Mouse (Mus musculus) frontal cortex, postnatal 14 days (tissue): ENCODE results near the gene Theg.

ENCODE experiments used
- DNase-seq, 2 experiments: peaks; one replicate each; pipeline ENCODE4 v3.0.0; 2022; ENCODE audit warnings: low spot score in 2 of 2

Theg gene

GRCm38 (mm10) chr10:79587061-79587751, at the start of gene Theg:
TSS of gene Theg (minus strand) at chr10:79587331.
- no peak for DNase-seq

- no peak for DNase-seq
Observed at GRCm38 (mm10) chr10:79636287-79636686, 49.2 kb upstream of the Theg start.

DNA sequence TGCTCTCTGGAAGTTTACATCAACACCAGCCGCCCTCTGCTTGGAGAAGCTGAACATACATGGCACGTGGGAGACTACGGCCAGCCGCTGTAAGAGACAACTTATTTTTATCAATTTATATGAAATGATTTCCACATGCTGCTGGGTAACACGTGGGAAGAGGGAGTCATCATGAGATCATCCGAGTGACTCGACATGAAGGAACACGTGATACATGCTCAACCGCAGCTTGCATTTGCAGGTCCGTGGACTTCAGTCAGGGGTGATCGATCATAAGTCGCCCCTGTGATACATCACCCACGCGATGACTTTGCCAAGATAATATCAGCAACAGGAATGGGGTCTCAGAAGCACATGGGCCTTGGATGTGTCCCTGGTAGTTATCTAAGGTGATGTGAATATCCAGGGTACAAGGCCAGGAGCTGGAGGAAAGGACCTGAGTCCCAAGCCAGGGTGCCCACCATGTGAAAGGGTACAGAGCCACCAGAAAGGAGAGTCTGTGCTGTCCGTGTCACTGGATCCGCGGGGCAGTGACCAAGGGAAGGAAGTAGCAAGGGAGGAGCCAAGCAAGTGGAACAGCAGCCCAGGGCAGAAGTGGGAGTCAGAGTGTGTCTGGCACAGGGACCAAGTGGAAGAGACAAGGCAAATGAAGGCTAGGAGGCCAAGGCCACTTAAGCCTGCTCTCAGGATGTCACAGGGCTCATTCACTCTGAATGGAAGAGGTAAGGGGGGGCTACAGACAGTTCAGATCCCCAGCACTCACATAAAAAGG, 46.1 kb upstream of the Theg start:
- DNase-seq: no peak

- DNase-seq: peak in 1 of 2 experiments; percentile 70
Observed at GRCm38 (mm10) chr10:79631432-79631831, 44.3 kb upstream of the Theg start.

GRCm38 (mm10) chr10:79628377-79628776, 41.2 kb upstream of the Theg start:
- no peak for DNase-seq

DNA sequence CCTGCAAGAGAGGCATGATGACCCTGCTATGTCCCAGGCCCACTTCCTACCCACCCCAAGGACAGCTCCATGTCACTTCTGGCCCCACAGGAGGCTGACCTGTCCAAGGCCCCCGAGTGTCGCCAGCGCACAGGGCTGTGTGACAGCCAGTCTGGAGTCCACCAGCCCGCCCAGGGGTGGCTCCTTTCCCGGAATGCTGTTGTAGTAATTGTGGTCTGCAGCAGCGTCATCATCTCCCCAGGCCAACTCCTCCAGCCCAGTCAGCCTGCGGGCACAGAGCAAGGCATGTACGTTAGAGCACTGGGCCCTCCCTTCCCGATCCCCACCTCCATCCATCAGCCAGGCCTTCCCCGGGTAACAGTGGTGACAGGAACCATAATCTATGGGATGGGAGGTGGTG, 39.0 kb upstream of the Theg start:
- DNase-seq: no peak

DNA sequence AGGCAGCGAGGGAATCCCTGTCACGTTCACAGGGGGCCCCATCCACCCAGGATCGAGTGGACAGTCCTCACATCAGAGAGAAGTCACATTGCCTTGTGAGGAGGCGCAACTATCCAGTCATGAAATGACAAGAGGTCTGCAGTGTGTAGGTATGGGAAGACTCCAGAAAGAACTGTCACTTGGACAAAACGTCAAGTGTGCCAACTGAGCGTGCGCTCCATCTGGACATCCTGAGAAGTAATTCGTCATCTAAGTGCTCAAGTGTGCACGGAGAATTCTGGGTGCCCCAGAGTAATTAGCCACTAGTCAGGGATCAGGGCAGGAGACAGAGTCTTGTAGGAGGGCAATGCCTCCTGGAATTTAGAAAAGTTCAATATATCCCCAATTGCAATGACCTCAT, 38.3 kb upstream of the Theg start:
- DNase-seq: no peak

- DNase-seq: no peak
Observed at GRCm38 (mm10) chr10:79623950-79624349, 36.8 kb upstream of the Theg start.

- DNase-seq: no peak
Observed at GRCm38 (mm10) chr10:79616376-79616775, 29.2 kb upstream of the Theg start.

GRCm38 (mm10) chr10:79615860-79616259, 28.7 kb upstream of the Theg start:
- DNase-seq: no peak

GRCm38 (mm10) chr10:79614305-79614643, 27.1 kb upstream of the Theg start:
- no peak for DNase-seq

DNA sequence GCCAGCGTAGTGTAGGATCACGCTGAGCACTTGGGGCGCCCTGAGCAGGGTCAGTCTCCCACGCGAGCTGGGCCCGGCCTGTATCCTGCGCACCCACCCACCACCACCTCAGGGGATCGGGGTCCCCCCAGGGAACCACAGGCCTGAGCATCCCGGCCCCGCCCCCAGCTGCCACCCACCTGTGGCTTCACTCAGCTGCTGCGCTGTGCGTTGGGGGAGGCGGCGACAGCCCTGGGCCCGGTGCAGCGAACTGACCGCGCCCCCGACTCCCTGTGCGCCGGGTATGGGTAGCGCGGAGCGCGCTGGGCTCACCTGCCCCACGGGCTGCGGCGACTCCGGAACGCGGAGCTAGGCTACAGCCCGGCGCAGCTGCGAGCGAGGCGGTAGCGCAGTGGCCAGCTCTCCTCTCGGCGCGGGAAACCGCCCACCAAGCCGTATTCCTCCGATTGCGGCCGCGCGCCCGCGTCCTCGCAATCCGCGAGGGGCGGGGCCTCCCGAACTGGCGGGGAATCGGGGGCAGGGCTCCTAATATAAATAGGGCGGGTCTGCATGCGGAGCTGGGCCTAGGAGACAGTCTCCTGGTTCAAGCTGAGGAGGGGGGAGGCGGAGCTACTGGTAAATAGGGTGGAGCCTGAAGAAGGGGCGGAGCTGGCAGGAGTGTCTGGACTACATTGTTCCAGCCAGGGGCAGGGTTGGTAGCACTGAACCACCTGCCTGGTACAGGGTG, 26.6 kb upstream of the Theg start, which contains the start of gene C2cd4c:
C2cd4c (minus strand) TSS at position 448 of the 727 bp plus-strand sequence.
- DNase-seq: peak; percentile 60 to 62

- DNase-seq: no peak
Observed at GRCm38 (mm10) chr10:79612192-79613135, 25.3 kb upstream of the Theg start.

DNA sequence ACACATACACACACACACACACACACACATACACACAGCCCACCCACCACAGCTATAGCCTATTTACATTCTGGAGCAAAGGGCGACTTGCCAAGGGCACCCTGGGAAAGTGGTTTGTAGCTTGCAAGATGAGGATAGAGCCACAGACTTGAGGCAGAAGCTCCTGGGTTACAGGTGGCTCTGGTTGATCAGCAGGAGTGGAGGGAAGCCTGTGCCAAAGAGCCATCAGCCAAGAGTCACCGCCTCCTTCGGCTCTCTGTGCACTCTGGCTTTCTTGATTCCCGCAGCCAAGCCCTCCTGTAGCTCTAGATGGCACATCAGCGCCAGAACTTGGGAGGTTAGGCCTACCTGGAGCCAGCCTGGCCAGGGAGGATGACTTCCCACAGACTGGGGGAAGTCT, 24.2 kb upstream of the Theg start:
- DNase-seq: no peak

DNA sequence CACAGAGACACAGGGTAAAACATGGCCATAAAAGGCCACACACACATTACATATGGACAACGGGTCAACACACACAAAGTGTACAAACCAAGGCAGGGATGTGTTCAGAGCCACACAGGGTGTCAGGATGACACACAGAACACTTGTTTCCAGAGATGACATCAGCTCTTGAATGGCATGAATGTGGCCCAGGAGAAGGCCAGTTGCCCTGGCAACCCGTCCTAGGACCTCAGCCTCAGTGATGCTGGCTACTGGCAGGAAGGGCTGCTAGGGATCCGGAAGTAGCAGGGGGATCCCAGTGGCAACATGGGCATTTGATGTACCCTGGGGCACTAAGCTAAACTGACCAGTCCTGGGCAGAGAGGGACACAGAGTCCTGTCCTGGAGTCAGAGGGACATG, 22.1 kb upstream of the Theg start:
- DNase-seq: no peak

DNA sequence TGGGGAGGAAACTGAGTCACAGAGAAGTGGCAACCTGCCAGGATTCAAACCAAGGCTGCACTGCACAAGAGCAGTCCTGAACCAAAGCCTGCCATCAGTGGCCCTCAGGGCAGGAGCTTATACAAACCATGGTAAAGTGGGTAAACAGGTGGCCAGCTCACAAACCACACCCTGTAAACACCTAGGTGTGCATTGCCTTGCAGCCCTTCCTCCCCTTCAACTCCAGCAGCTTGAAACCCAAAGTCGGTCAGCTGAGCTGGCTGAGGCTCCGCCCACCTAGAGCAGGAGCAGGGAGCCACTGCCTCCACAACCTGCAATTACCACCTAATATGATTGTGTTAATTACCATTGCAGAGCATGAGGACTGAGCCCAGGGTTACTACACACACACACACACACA, 20.8 kb upstream of the Theg start:
- no peak for DNase-seq

DNA sequence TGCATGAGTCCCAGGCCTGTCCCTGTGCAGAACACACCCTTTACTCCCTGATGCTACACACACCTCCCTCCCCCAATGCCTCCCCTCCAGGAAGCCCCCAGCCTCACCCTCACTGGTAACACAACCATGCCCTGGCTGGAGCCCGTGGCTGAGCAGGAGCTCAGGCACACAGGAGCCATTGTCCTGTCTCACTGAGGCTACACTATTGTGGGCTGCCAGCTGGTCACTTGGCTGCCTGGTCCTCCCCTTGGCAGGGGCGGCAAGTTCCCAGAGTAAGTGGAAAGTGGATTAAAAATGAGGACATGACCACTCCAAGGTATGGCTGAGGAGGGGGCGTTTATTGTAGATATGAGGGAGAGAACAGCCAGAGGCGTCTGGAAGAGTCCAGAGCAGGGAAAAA, 19.4 kb upstream of the Theg start:
- no peak for DNase-seq

DNA sequence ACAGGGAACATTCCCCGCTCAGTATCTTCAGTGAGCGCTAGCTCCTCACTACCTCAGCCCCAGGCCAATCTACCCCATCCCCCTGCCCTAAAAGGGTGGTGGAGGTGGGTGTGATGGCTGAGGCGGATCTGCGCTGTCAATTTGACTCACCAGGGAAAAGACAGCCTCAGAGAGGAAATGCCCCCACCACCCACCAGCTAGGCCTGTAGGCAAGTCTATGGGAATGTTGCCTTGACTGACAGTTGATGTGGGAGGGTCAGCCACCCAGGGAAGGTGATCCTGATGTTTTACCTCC, 10.8 kb upstream of the Theg start:
- DNase-seq: no peak

DNA sequence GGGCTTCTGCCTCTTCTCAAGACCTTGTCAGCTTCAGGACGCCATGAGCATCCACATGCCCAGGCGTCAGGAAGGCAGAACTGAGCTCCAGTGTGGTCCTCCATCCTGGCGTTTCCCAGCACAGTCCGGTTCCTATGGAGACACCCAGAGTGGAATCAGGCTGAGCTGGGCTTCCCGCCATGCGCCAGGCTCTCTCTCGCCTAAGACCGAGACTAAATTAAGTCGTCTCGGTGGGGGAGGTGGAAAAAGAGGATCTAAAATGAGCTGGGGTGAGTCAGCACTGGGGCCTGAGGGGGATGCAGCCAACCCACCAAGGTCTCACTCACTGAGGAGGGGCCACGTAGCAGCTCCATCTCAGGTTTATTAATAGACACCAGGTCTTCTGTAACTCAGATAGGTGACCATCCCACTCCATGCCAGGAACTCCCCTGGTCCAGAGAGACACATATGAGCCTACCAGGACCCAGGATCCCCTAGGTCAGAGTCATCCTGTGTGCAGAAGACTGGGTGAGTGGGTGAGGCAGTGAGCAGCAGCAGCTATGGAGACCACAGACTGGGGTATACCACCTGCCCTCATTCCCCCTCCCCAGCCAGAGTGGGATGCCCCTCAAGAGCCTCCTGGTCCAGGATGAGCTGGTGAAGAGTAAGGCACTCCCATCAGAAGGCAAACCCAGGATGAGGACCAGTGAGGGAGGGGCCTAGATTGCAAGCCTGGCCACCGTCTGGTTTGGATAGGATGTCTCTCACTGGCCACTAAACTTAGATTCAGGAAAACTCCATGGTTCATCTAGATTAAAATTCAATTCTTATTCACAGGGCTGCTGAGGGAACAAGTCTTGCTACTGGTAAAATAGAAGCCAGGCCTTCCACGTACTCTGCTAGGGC, 10.2 kb upstream of the Theg start:
- DNase-seq: peak; percentile 56 to 67

GRCm38 (mm10) chr10:79595590-79595929, 8.4 kb upstream of the Theg start:
- no peak for DNase-seq
